Mouse (Mus musculus) myocyte (in vitro differentiated cells): ENCODE measurements around the gene Ttc28. TPM values are rescaled to one million over a fixed set of nuclear protein-coding genes. Genes with fewer than 3 reads are reported as not detected.

Experiments used
- H3K27me3 ChIP-seq: one replicate; pipeline ENCODE4 v1.6.1; 2011; ENCODE audit not compliant: control insufficient read depth, insufficient read depth, insufficient read length
- H3K36me3 ChIP-seq: one replicate; pipeline ENCODE4 v1.6.1; 2011; ENCODE audit not compliant: control insufficient read depth, insufficient read depth
- H3K4me2 ChIP-seq: one replicate; pipeline ENCODE4 v1.6.1; 2011; ENCODE audit warnings: low read depth, control low read depth
- H3K4me3 ChIP-seq: one replicate; pipeline ENCODE4 v1.5.1; 2011; ENCODE audit warnings: mild to moderate bottlenecking, control low read depth, moderate library complexity
- H3K79me2 ChIP-seq: one replicate; pipeline ENCODE4 v1.6.1; 2011; ENCODE audit not compliant: control insufficient read depth, insufficient read depth
- H3ac ChIP-seq: one replicate; pipeline ENCODE4 v1.6.1; 2011; ENCODE audit not compliant: control insufficient read depth, insufficient read length
- CEBPB ChIP-seq: IDR thresholded peaks from 2 replicates; pipeline ENCODE4 v1.6.1; 2011; ENCODE audit warnings: mild to moderate bottlenecking, moderate library complexity; ENCODE audit not compliant: poor library complexity, insufficient read depth, severe bottlenecking
- E2F4 ChIP-seq: IDR thresholded peaks from one replicate; pipeline ENCODE4 v1.6.1; 2011; ENCODE audit warnings: mild to moderate bottlenecking, control low read depth, moderate library complexity; ENCODE audit not compliant: insufficient read depth
- MAX ChIP-seq: IDR thresholded peaks from one replicate; pipeline ENCODE4 v1.6.1; 2011; ENCODE audit warnings: low read depth, mild to moderate bottlenecking, control low read depth
- MYOD1 ChIP-seq, 3 experiments: IDR thresholded peaks; one replicate each; pipeline ENCODE4 v1.6.1; 2011; ENCODE audit warnings: control low read depth in 2 of 3, low read depth in 2 of 3, mild to moderate bottlenecking in 2 of 3, moderate library complexity in 1 of 3; ENCODE audit not compliant: insufficient read length in 2 of 3, control insufficient read depth in 1 of 3
- MYOG ChIP-seq, 3 experiments: IDR thresholded peaks; one replicate each; pipeline ENCODE4 v1.6.1; 2011; ENCODE audit warnings: control low read depth in 2 of 3, low read depth in 2 of 3, mild to moderate bottlenecking in 2 of 3; ENCODE audit not compliant: insufficient read length in 2 of 3, control insufficient read depth in 1 of 3, insufficient read depth in 1 of 3
- POLR2A ChIP-seq: IDR thresholded peaks from one replicate; pipeline ENCODE4 v1.6.1; 2011; ENCODE audit warnings: low read depth, mild to moderate bottlenecking, control low read depth, moderate library complexity; ENCODE audit not compliant: insufficient read length
- POLR2AphosphoS2 ChIP-seq: IDR thresholded peaks from one replicate; pipeline ENCODE4 v1.6.1; 2011; ENCODE audit warnings: low read depth, control low read depth; ENCODE audit not compliant: insufficient read length
- REST ChIP-seq: IDR thresholded peaks from one replicate; pipeline ENCODE4 v1.6.1; 2011; ENCODE audit warnings: mild to moderate bottlenecking, control low read depth, moderate library complexity; ENCODE audit not compliant: insufficient read depth, insufficient read length
- SRF ChIP-seq: IDR thresholded peaks from one replicate; pipeline ENCODE4 v1.6.1; 2011; ENCODE audit warnings: low read depth; ENCODE audit not compliant: control insufficient read depth, insufficient read length
- TCF12 ChIP-seq: IDR thresholded peaks from one replicate; pipeline ENCODE4 v1.6.1; 2011; ENCODE audit warnings: mild to moderate bottlenecking, control low read depth; ENCODE audit not compliant: poor library complexity, insufficient read depth, severe bottlenecking
- TCF3 ChIP-seq: IDR thresholded peaks from one replicate; pipeline ENCODE4 v1.6.1; 2011; ENCODE audit warnings: low read depth, control low read depth; ENCODE audit not compliant: insufficient read length
- USF1 ChIP-seq: IDR thresholded peaks from one replicate; pipeline ENCODE4 v1.6.1; 2011; ENCODE audit warnings: low read depth, mild to moderate bottlenecking, control low read depth, moderate library complexity
- polyA plus RNA-seq: library from polyadenylated mRNA; unstranded; fragments of >200 nt; fragmentation: generic; extraction: Trizol; gene quantifications from one replicate; pipeline ENCODE4 v1.2.1, GENCODE M21; 2012; ENCODE audit warnings: missing spikeins

Gene Ttc28
- polyA plus RNA-seq, 1 experiment, result 8.5 TPM

DNA sequence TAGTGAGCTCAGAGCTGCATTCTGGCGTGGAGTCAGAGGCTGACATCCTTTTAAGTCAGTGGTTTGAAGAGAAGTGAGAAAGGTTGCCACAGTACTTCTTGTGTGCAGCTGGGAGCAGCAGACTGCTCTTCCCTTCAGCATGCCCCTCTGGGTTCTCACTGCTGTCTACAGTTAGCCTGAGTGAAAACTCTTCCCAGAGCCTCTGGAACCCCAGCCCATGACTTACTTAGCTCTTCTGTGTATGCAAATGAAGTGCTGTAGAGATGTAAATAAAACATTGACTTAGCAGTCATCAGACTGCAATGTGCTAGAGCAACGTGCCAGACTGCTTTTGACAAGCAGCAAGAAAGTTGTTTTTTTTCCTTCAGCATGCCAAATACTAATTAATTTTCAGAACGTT lies 70.2 kb downstream of the Ttc28 start:
- H3K36me3 ChIP-seq, result no peaks in the 10 kb centered on the region
- no peaks in the 10 kb centered on the region for H3K27me3 ChIP-seq
- no peak for TF ChIP-seq MAX
- no peak for TF ChIP-seq REST
- TF ChIP-seq E2F4, result no peak
- TF ChIP-seq POLR2A, result no peak
- TF ChIP-seq CEBPB, result no peak
- TF ChIP-seq SRF, result no peak
- no peak for TF ChIP-seq TCF3
- no peak for TF ChIP-seq USF1
- TF ChIP-seq MYOD1 (IDR thresholded peaks at IDR 0.05; ENCODE audit: control insufficient read depth in 1 of 3, insufficient read length in 2 of 3, low read depth in 2 of 3), result no peak
- TF ChIP-seq TCF12, result no peak
- no peak for TF ChIP-seq MYOG (IDR thresholded peaks at IDR 0.05; ENCODE audit: control insufficient read depth in 1 of 3, insufficient read depth in 1 of 3, insufficient read length in 2 of 3, low read depth in 2 of 3)
- TF ChIP-seq POLR2AphosphoS2, result no peak
- H3K4me3 ChIP-seq, result no peak overlapping the region
- no peaks in the 10 kb centered on the region for H3K79me2 ChIP-seq
- H3K4me2 ChIP-seq, result no peak overlapping the region
- H3ac ChIP-seq, result no peak overlapping the region

DNA sequence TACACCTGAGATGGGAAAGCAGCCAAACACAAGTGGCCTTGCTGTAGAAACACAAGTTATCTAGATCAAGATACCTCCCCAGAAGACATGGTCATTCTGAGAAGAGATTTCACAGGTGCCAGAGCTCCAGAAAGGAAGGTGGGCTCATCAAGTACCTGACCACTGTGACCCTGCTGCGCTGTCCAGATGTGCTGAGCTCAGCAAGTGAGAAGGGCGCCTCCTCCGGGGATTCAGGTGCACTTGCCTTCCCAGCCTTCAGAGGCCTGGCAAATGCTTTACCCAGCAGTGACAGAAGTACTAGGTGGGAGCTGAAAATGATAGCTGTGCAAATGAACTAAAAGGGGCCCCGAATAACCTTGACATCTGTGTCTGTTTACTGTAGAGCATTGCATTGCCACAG lies 78.6 kb downstream of the Ttc28 start:
- H3K4me3 ChIP-seq, result no peak overlapping the region
- H3K4me2 ChIP-seq, result no peak overlapping the region
- no peak overlapping the region for H3ac ChIP-seq
- H3K79me2 ChIP-seq, result no peaks in the 10 kb centered on the region
- H3K36me3 ChIP-seq, result no peaks in the 10 kb centered on the region
- no peaks in the 10 kb centered on the region for H3K27me3 ChIP-seq
- TF ChIP-seq REST (no peak), E2F4 (no peak), MAX (no peak), POLR2AphosphoS2 (no peak), TCF3 (no peak), USF1 (no peak)

DNA sequence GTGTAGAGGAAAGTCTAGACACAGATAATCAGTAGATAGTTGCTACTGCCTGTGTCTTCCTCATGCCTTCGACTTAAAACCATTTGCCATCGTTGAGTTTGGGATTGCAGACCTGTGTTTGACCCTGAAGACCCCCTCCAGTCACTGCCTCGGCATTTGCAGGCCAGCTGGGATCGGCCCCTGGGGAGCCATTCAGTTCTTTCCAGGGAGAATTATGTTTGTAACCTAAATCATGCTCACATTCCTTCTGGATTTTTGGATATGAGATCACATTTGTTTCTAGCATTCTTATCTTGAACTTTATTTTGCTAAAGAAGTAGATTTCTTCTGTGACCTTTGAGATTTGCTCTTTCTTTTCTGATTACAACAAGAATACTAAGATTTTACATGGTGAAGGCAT lies 80.5 kb downstream of the Ttc28 start:
- Histone ChIP-seq H3K36me3 (no peaks in the 10 kb centered on the region), H3ac (no peak overlapping the region), H3K4me3 (no peak overlapping the region), H3K79me2 (no peaks in the 10 kb centered on the region), H3K27me3 (no peaks in the 10 kb centered on the region), H3K4me2 (no peak overlapping the region)
- TF ChIP-seq MAX (no peak), USF1 (no peak), CEBPB (no peak), E2F4 (no peak), SRF (no peak), MYOG (IDR thresholded peaks at IDR 0.05; ENCODE audit: control insufficient read depth in 1 of 3, insufficient read depth in 1 of 3, insufficient read length in 2 of 3, low read depth in 2 of 3) (no peak), REST (no peak), TCF3 (no peak)

DNA sequence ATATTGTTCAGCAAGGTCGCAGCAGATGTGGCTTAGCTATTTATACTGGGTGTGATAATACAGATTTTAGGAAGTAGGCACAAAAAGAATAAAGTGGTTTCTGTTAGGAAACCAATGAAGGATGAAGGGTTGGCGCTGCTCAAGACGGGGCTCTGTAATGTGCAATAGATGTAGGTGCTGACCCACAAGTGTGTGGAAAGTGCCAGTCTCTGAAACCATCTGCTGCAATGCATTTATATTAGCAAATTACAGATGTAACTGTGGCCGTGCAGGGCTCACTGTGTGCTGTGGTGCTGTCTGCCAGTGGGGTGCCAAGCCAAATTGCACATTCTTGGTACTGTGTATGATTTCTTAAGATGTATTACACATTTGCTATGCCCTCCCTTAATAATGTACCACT lies 81.3 kb downstream of the Ttc28 start:
- no peaks in the 10 kb centered on the region for H3K27me3 ChIP-seq
- TF ChIP-seq CEBPB, result no peak
- no peak for TF ChIP-seq MAX
- TF ChIP-seq TCF12, result no peak
- TF ChIP-seq POLR2A, result no peak
- no peak for TF ChIP-seq E2F4
- no peak for TF ChIP-seq SRF
- no peak for TF ChIP-seq MYOG (IDR thresholded peaks at IDR 0.05; ENCODE audit: control insufficient read depth in 1 of 3, insufficient read depth in 1 of 3, insufficient read length in 2 of 3, low read depth in 2 of 3)
- no peak for TF ChIP-seq TCF3
- TF ChIP-seq MYOD1 (IDR thresholded peaks at IDR 0.05; ENCODE audit: control insufficient read depth in 1 of 3, insufficient read length in 2 of 3, low read depth in 2 of 3), result no peak
- TF ChIP-seq USF1, result no peak
- TF ChIP-seq REST, result no peak
- no peak for TF ChIP-seq POLR2AphosphoS2
- H3K4me2 ChIP-seq, result no peak overlapping the region
- no peaks in the 10 kb centered on the region for H3K79me2 ChIP-seq
- no peak overlapping the region for H3ac ChIP-seq
- H3K4me3 ChIP-seq, result no peak overlapping the region
- H3K36me3 ChIP-seq, result no peaks in the 10 kb centered on the region

DNA sequence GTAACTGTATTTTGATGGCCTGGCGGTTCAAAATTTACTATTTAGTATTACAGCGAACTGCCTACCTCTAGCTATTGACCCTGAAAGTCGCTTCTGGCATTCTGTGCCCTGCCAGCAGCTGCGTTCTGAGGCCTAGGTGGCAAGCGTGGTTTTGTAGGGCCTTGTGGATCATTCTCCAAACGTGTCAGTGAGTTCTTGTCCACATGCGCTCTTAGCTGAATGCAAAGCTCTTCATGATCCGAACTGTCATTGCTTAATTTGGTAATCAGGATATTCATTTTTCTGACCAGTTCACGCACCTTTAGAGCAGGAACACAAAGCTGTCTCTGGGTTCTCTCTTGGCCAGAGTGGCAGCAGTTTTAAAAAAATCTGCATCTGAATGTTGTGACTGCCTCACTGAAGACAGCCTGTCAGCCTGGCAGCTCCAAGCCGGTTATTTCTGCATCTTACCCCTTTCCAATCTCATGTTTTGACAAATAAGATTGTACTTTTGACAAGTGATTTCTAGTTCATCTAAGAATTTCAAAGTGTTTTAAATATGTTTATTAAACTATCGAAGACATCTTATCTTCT lies 88.0 kb downstream of the Ttc28 start:
- no peaks in the 10 kb centered on the region for H3K27me3 ChIP-seq
- no peaks in the 10 kb centered on the region for H3K36me3 ChIP-seq
- H3K4me3 ChIP-seq, result no peak overlapping the region
- TF ChIP-seq SRF (no peak), MYOG (IDR thresholded peaks at IDR 0.05; ENCODE audit: control insufficient read depth in 1 of 3, insufficient read depth in 1 of 3, insufficient read length in 2 of 3, low read depth in 2 of 3) (no peak), E2F4 (no peak), POLR2AphosphoS2 (no peak), MYOD1 (IDR thresholded peaks at IDR 0.05; ENCODE audit: control insufficient read depth in 1 of 3, insufficient read length in 2 of 3, low read depth in 2 of 3) (no peak), POLR2A (no peak), USF1 (no peak), TCF12 (no peak), CEBPB (no peak), MAX (no peak), REST (no peak), TCF3 (no peak)
- no peaks in the 10 kb centered on the region for H3K79me2 ChIP-seq
- H3ac ChIP-seq, result no peak overlapping the region
- H3K4me2 ChIP-seq, result no peak overlapping the region
